Mouse (Mus musculus) C2C12 (cell line): ENCODE results near the gene Comp.

ENCODE experiments used
- CTCF ChIP-seq: IDR thresholded peaks from one replicate; pipeline ENCODE4 v1.5.1; 2011; ENCODE audit not compliant: control insufficient read depth, insufficient read depth, insufficient read length
- MAX ChIP-seq: IDR thresholded peaks from one replicate; pipeline ENCODE4 v1.6.1; 2011; ENCODE audit warnings: mild to moderate bottlenecking, control low read depth
- MYOD1 ChIP-seq: IDR thresholded peaks from one replicate; pipeline ENCODE4 v1.6.1; 2011; ENCODE audit warnings: low read depth; ENCODE audit not compliant: control insufficient read depth, insufficient read length
- USF1 ChIP-seq: IDR thresholded peaks from one replicate; pipeline ENCODE4 v1.6.1; 2011; ENCODE audit warnings: low read depth, mild to moderate bottlenecking, control low read depth, moderate library complexity

GRCm38 (mm10) chr8:70327512-70327911 lies 45.8 kb upstream of the Comp start:
- TF ChIP-seq USF1 (no peak), CTCF (no peak), MYOD1 (no peak), MAX (no peak)
